Mouse (Mus musculus): ENCODE measurements at regions not wholly inside any gene's neighbourhood (a gene's known extent, or its start where the extent isn't known, plus 50 kb on each side); places are given as distances from the start of the nearest gene placed in this dataset.
A peak's percentile ranks its signal among the peaks of the same experiment; 100 is the strongest.

GRCm38 (mm10) chr12:109272101-109272500 lies 180.5 kb upstream of the Dlk1 start:
- DNase-seq = no peak

- peak; percentile 14 for DNase-seq
These were observed 137.8 kb upstream of the Dlk1 start for GRCm38 (mm10) chr12:109314850-109315249.

- DNase-seq = no peak
These were observed 126.6 kb upstream of the Dlk1 start for GRCm38 (mm10) chr12:109325986-109326385.

- no peak for DNase-seq
These were observed 81.3 kb upstream of the Dlk1 start for GRCm38 (mm10) chr12:109371327-109371726.

- no peak for DNase-seq
These were observed 66.8 kb upstream of the Dlk1 start for GRCm38 (mm10) chr12:109385794-109386193.

GRCm38 (mm10) chr12:109388791-109389190 lies 63.8 kb upstream of the Dlk1 start:
- peak; percentile 8 for DNase-seq

- no peak for DNase-seq
These were observed 62.2 kb upstream of the Dlk1 start for GRCm38 (mm10) chr12:109390388-109390920.

GRCm38 (mm10) chr12:109390978-109391377 lies 61.6 kb upstream of the Dlk1 start:
- no peak for DNase-seq

GRCm38 (mm10) chr12:109393326-109393725 lies 59.3 kb upstream of the Dlk1 start:
- DNase-seq = no peak

GRCm38 (mm10) chr12:109393795-109394194 lies 58.8 kb upstream of the Dlk1 start:
- peak; percentile 92 for DNase-seq

- DNase-seq = peak; percentile 6
These were observed 58.2 kb upstream of the Dlk1 start for GRCm38 (mm10) chr12:109394396-109394795.

GRCm38 (mm10) chr12:109396614-109397013 lies 56.0 kb upstream of the Dlk1 start:
- peak; percentile 9 for DNase-seq

- peak; percentile 68 for DNase-seq
These were observed 55.2 kb upstream of the Dlk1 start for GRCm38 (mm10) chr12:109397175-109398058.

GRCm38 (mm10) chr12:109398473-109398872 lies 54.1 kb upstream of the Dlk1 start:
- DNase-seq = no peak

- peak; percentile 21 for DNase-seq
These were observed 53.7 kb upstream of the Dlk1 start for GRCm38 (mm10) chr12:109398951-109399350.

GRCm38 (mm10) chr12:109399591-109399990 lies 53.0 kb upstream of the Dlk1 start:
- peak; percentile 85 for DNase-seq

- DNase-seq = no peak
These were observed 52.6 kb upstream of the Dlk1 start for GRCm38 (mm10) chr12:109400041-109400440.

- no peak for DNase-seq
These were observed 51.6 kb upstream of the Dlk1 start for GRCm38 (mm10) chr12:109400936-109401586.

- DNase-seq = no peak
These were observed 50.9 kb upstream of the Dlk1 start for GRCm38 (mm10) chr12:109401696-109402095.

- peak; percentile 76 for DNase-seq
These were observed 50.4 kb upstream of the Dlk1 start for GRCm38 (mm10) chr12:109402226-109402625.

All from adrenal gland, postnatal 10 days (tissue).